Mouse (Mus musculus) thymus, postnatal 4 days (tissue): ENCODE measurements around the gene Ntrk2.
"Not testable (repeated sequence)": the region's sequence is repeated elsewhere in the genome, so short reads cannot be mapped to it uniquely, and the experiment has no call there.

Experiments
- DNase-seq: peaks from one replicate; pipeline ENCODE4 v3.0.0; 2021

The Ntrk2 gene

GRCm38 (mm10) chr13:59057886-59058285, 251.5 kb downstream of the Ntrk2 start:
- DNase-seq = no peak

DNA sequence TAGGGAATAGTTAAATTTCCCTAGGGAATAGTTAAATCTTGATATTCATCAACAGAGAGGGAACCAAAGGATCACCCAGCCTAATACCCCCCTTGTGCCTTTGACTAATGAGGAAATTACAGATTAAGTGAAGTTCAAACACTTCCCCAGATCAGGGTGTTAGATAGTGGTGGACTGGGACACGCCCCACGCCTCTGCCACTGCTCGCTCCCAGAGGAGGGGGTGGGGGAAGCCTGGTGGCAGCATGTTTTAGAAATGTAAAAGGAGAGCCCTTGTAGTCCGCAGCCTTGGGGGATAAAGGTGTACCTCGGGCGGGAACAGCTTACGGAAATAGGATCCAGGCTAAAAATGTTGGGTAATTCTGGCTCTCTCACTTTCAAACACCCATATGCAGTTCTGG, 252.7 kb downstream of the Ntrk2 start:
- no peak for DNase-seq

- no peak for DNase-seq
Measured at GRCm38 (mm10) chr13:59065677-59066076, 259.3 kb downstream of the Ntrk2 start.

DNA sequence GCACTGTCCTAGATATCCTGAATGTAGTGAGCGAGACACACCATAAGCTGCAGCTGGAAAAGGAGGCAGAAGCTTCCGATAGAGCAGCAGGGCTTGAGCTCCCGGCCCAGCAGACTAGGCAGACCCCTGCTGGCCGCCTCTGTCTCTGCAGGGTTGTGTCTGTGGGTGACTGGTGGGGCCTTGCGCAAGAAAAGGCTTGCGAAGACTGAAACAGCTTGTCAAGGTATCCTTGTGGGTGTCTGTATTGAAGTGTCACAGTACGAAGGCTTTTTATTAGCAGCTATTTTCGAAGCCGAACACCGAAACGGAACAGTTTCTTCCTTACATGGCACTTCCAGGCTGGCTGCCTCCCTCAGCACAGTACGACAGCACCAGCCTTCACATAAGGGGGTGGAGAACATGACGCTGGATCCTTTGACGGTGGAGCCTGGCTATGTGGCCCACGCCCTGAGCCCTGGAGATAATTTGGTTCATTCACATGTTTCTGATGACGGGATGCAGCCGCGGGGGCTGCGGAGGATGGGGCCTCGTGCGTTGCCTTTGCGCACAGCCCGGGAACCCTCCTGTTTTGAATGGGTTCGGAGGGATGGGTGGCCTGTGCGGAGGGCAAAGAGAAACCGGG, 267.4 kb downstream of the Ntrk2 start:
- peak; percentile 82 for DNase-seq

DNA sequence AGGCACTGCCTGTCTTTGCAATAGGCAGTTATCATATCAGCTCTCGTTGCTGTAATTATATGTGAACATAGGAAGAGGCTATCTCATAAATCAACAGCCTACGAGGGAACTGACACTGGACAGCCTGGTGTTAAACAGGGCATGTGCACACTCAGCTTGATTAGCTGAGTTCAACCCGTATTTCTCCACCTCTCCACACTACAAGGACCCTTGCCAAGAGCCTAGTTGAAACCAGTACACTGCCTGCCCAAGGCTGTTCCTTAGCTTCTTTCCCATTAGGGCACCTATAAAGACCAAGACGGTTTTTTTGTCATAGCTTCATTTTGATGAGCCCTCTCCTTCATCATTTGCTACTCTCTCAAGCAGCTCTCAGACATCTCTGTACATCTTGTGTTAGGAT, 270.1 kb downstream of the Ntrk2 start:
- DNase-seq = no peak

- DNase-seq = no peak
Measured at GRCm38 (mm10) chr13:59079761-59080461, 273.5 kb downstream of the Ntrk2 start.

- no peak for DNase-seq
Measured at GRCm38 (mm10) chr13:59080468-59080867, 274.1 kb downstream of the Ntrk2 start.

DNA sequence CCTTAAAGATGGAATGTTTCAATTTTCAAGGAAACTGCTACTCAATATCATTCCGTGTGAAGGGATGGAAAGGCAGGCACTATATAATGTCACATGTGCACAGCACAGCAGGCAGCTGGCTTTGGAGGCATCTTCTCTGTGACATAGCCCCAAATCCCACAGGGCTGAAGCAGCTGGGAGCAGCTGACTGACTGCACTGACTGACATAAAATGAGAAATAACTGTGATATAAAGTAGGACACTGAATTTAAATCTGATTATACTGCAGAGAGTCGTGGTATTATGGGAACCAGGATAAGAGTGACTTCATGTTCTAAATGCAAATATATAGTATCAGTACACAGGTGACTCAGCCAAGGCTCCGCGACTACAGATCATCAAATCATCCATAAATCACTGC, 282.6 kb downstream of the Ntrk2 start:
- no peak for DNase-seq

- DNase-seq = no peak
Measured at GRCm38 (mm10) chr13:59091138-59091971, 285.0 kb downstream of the Ntrk2 start.

- DNase-seq = no peak
Measured at GRCm38 (mm10) chr13:59092045-59092857, 285.9 kb downstream of the Ntrk2 start.

DNA sequence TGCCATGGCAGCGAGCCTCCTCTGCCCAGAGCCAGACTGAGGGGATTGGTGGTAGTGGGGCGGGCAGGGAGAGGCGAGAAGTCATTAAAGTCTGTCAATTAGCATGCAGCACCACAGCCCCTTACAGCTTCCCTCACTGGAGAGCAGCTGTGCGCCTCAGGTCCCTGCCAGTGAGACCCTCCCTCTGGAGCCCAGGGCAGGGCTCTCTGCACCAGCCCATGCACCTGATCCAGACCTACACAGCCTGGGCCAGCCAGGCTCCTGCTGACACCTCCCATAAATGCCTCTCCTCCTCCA, 286.4 kb downstream of the Ntrk2 start:
- no peak for DNase-seq

DNA sequence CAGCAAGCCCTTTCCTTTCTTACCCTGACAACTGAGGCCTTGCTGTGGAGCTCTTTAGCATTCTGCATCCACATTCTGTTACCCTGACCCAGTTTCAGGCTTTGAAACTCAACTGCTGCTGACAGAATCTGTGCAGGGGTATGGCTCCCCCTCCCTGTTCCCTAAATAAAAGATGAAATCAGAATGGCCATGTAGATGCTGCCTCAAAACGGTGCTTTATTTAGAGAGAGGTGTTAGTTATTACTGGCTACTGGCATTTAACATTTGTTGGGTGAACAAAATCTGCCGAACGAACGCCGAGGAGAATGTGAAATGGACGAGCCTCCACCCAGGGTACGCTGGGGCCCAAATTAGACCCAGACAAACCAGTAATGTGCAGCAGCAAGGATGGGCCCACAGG, 288.4 kb downstream of the Ntrk2 start:
- no peak for DNase-seq

- no peak for DNase-seq
Measured at GRCm38 (mm10) chr13:59095811-59096391, 289.5 kb downstream of the Ntrk2 start.

- no peak for DNase-seq
Measured at GRCm38 (mm10) chr13:59100086-59100485, 293.7 kb downstream of the Ntrk2 start.

DNA sequence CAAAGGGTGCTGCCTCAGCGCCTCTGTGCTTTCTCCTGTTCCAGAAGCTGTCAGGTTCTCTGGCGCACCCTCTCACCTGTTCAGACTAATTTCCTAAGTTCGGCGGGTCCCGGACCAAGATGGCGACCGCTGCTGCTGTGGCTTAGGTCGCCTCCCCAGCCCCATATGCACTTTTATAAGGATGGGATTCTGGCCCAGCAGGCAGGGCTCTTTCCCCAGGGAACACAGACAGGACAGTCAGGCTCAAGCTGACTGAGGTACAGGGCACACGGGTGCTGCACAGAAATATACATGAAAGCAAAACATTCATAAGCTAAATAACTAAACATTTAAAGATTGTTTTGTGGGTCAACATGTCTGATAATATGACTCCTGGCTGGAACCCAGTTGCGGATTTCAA, 301.4 kb downstream of the Ntrk2 start:
- DNase-seq = not testable (repeated sequence)

- DNase-seq = no peak
Measured at GRCm38 (mm10) chr13:59110107-59110506, 303.7 kb downstream of the Ntrk2 start.

DNA sequence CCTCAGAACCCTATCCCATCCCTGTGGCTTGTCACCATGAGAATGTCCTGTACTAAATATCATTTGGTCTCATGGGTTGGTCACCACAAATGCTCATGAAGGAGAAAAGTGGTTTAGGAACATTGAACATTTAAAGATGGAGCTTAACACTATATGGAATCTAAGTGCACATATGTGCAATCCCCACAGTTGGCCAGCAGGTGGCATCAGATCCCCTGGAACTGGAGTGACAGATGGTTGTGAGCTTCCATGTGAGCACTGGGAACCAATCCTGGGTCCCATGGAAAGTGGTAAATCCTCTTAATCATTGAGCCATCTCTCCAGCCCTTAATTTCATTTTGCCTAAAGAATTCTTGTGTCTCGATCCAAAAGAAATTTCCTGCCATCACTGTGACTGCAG, 308.3 kb downstream of the Ntrk2 start:
- no peak for DNase-seq

DNA sequence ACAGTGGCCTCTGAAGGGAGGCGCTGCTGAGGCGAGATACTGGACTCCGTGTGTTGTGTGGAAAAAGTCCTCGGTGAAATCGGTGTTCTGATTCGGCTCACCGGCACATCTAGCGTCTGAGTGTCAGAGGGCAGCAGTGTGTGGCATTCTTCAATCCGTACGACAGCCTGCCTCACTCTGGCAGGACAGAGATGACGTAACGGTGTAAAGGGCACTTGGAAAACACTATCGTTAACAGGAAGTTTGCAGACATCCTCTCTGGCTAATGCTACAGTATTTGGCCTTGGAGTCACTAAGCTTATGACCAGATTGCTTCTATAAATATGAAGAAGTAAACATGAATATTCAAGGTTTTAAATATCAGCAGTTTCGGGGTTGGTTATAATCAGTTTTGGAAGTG, 309.2 kb downstream of the Ntrk2 start:
- DNase-seq = no peak

- no peak for DNase-seq
Measured at GRCm38 (mm10) chr13:59117233-59117632, 310.9 kb downstream of the Ntrk2 start.

GRCm38 (mm10) chr13:59119596-59120394, 313.4 kb downstream of the Ntrk2 start:
- DNase-seq = no peak

DNA sequence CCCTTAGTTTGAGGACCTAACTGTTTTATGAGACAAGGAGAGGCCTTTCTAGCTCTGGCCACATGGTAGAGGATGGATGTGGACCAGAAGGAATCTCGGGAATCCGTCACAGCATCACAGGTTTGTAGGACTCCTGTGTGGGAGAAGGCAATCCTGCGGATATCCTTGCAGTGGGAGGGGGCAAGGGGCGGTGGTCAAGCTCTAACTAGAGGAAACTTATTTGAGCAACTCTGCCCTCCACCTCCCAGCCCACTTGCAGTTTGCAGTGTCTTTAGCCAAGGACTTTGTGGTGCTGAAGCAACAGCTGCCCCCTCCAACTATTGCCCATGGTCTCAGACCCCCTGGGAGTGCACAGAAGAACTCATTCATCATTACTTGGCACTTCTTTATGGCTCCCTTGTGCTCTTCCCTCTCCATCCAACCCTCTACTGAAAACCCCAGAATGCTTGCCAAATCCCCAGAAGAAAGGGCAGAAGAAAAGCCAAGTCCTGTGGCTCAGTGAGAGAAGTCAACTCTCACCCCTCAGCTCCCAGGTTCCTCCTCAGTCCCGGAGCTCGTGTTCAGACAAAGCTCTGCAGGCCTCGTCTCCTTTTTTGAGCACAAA, 336.9 kb downstream of the Ntrk2 start:
- no peak for DNase-seq
